Mouse (Mus musculus) ES-E14 (cell line): ENCODE measurements around the gene Polk.

Experiments used
- HCFC1 ChIP-seq: IDR thresholded peaks from 2 replicates; pipeline ENCODE4 v1.6.1; 2012; ENCODE audit warnings: low read length, inconsistent platforms, borderline replicate concordance; ENCODE audit not compliant: insufficient read depth
- MAFK ChIP-seq: IDR thresholded peaks from 2 replicates; pipeline ENCODE4 v1.6.1; 2014; ENCODE audit warnings: mild to moderate bottlenecking, low read depth, low read length, inconsistent platforms; ENCODE audit not compliant: insufficient read depth
- ZC3H11A ChIP-seq: IDR thresholded peaks from 2 replicates; pipeline ENCODE4 v1.6.1; 2012; ENCODE audit warnings: low read depth, mild to moderate bottlenecking, inconsistent platforms, low read length, borderline replicate concordance
- ZNF384 ChIP-seq: IDR thresholded peaks from 2 replicates; pipeline ENCODE4 v1.6.1; 2012; ENCODE audit warnings: low read depth, low read length, inconsistent platforms

DNA sequence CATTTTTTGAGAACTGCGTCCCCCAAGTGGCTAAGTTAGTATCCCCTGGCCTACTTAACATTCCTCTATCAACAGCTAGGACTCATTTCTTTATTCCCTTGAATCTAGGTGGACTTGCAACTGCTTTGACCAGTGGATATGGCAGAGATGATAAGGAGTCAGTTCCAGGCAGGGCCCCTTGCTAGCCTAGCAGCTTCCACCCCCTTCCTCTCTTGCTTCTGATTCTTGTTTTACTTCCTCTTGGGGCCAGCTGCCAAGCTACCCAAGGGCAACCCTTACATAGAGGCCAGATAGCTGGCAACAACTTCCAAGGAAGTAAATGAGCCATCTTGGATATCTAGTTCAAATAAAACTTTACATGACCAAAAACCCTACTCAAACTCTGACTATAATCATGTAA, 105.5 kb downstream of the Polk start:
- TF ChIP-seq ZC3H11A, result no peak
- no peak for TF ChIP-seq MAFK
- TF ChIP-seq ZNF384, result no peak
- TF ChIP-seq HCFC1, result no peak
